Mouse (Mus musculus): Measurements from ENCODE around the gene Ttc23. TPM values are rescaled to one million over a fixed set of nuclear protein-coding genes. Genes with fewer than 3 reads are reported as not detected.

The Ttc23 gene
- polyA plus RNA-seq, 1 experiment from 2014 or later = 33.0 TPM

- Histone ChIP-seq H3K27ac (peak overlapping the region; percentile 68), H3K27me3 (replicated peaks) (no peaks in the 10 kb centered on the region), H3K4me1 (0 out of 2 replicates have a peak, but pooled peaks cover 3% of the 10 kb centered on the region), H3K4me3 (replicated peaks) (no peak overlapping the region), H3K4me2 (no peak overlapping the region), H3K9me3 (no peaks in the 10 kb centered on the region), H3K36me3 (0 out of 2 replicates have a peak, but pooled peaks cover 11% of the 10 kb centered on the region), H3K9ac (no peak overlapping the region)
- ATAC-seq (ENCODE audit: insufficient read depth, low FRiP score, low read depth) = 0 out of 2 replicates have a peak, but pooled peaks have one; percentile 41
- 57% methylated on average over 17 of the region's 17 CpGs for WGBS
Measured at GRCm38 (mm10) chr7:67701252-67701914, 54.2 kb downstream of the Ttc23 start.

- Histone ChIP-seq H3K4me3 (replicated peaks) (no peak overlapping the region), H3K27me3 (replicated peaks) (no peaks in the 10 kb centered on the region), H3K9ac (no peak overlapping the region), H3K4me1 (no peaks in the 10 kb centered on the region), H3K27ac (no peak overlapping the region), H3K36me3 (peaks cover 12% of the 10 kb centered on the region), H3K4me2 (no peak overlapping the region), H3K9me3 (no peaks in the 10 kb centered on the region)
- ATAC-seq (ENCODE audit: insufficient read depth, low FRiP score, low read depth) = no peak
- 85% methylated on average over 6 of the region's 6 CpGs for WGBS
Measured at GRCm38 (mm10) chr7:67708160-67708559, 61.0 kb downstream of the Ttc23 start.

GRCm38 (mm10) chr7:67710216-67710615 is 63.0 kb downstream of the Ttc23 start:
- Histone ChIP-seq H3K27ac (no peak overlapping the region), H3K9ac (no peak overlapping the region), H3K27me3 (replicated peaks) (no peaks in the 10 kb centered on the region), H3K4me2 (no peak overlapping the region), H3K36me3 (peaks cover 12% of the 10 kb centered on the region), H3K4me3 (replicated peaks) (no peak overlapping the region), H3K9me3 (no peaks in the 10 kb centered on the region), H3K4me1 (no peaks in the 10 kb centered on the region)
- ATAC-seq (ENCODE audit: insufficient read depth, low FRiP score, low read depth) = peak; percentile 71; the same call in 1 of the 2 replicates
- 34% methylated on average over 7 of the region's 7 CpGs for WGBS

GRCm38 (mm10) chr7:67713820-67714510 is 66.8 kb downstream of the Ttc23 start:
- H3K36me3 ChIP-seq = peaks cover 6% of the 10 kb centered on the region
- no peak overlapping the region for H3K4me2 ChIP-seq
- WGBS = 72% methylated on average over 19 of the region's 19 CpGs
- no peak overlapping the region for H3K9ac ChIP-seq
- H3K4me3 ChIP-seq (replicated peaks) = no peak overlapping the region
- H3K4me1 ChIP-seq = peaks cover 4% of the 10 kb centered on the region; the same call in 1 of the 2 replicates
- no peaks in the 10 kb centered on the region for H3K9me3 ChIP-seq
- no peak for ATAC-seq (ENCODE audit: insufficient read depth, low FRiP score, low read depth)
- no peak overlapping the region for H3K27ac ChIP-seq
- H3K27me3 ChIP-seq (replicated peaks) = no peaks in the 10 kb centered on the region

- no peak overlapping the region for H3K4me2 ChIP-seq
- no peak for ATAC-seq (ENCODE audit: insufficient read depth, low FRiP score, low read depth)
- no peaks in the 10 kb centered on the region for H3K27me3 ChIP-seq (replicated peaks)
- H3K4me3 ChIP-seq (replicated peaks) = no peak overlapping the region
- no peaks in the 10 kb centered on the region for H3K9me3 ChIP-seq
- H3K4me1 ChIP-seq = peaks cover 4% of the 10 kb centered on the region; the same call in 1 of the 2 replicates
- peaks cover 6% of the 10 kb centered on the region for H3K36me3 ChIP-seq
- no peak overlapping the region for H3K27ac ChIP-seq
- WGBS = 71% methylated on average over 7 of the region's 7 CpGs
- no peak overlapping the region for H3K9ac ChIP-seq
Measured at GRCm38 (mm10) chr7:67715176-67715575, 68.0 kb downstream of the Ttc23 start.

DNA sequence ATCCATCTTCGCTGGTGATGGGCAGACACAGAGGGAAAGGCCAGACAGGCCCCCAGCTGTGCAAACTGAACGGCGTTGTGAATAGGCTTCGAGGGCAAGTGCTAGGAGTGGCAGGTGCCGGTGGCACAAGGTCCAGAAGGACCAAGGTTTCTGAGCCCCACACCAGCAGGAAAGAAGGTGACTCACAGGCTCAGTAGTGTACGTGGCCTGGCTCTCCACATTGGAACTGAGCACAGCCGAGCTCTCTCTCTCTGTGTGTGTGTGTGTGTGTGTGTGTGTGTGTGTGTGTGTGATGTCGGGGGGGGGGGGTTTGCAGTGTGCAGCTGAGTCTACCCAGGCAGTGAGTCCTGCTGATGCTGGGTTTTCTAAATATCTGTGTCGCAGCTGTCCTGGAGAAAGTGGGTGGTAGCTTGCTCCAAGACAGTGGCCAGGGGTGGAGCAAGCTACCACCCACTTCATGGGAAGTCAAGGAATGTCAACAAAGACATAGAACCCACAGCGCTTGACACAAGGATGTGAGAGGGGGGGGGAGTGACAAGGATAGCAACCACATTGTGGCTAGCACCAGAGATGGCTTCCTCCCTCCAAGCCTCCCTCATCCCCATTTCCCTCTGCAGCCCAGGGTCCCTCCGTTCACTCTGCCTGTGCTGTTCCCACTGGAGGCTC is 69.1 kb downstream of the Ttc23 start:
- Histone ChIP-seq H3K4me2 (no peak overlapping the region), H3K27ac (no peak overlapping the region), H3K9ac (no peak overlapping the region), H3K9me3 (no peaks in the 10 kb centered on the region), H3K36me3 (peaks cover 6% of the 10 kb centered on the region), H3K4me1 (peaks cover 4% of the 10 kb centered on the region; the same call in 1 of the 2 replicates), H3K4me3 (replicated peaks) (no peak overlapping the region), H3K27me3 (replicated peaks) (no peaks in the 10 kb centered on the region)
- WGBS = 52% methylated on average over 10 of the region's 11 CpGs
- no peak; the same call in 1 of the 2 replicates for ATAC-seq (ENCODE audit: insufficient read depth, low FRiP score, low read depth)

DNA sequence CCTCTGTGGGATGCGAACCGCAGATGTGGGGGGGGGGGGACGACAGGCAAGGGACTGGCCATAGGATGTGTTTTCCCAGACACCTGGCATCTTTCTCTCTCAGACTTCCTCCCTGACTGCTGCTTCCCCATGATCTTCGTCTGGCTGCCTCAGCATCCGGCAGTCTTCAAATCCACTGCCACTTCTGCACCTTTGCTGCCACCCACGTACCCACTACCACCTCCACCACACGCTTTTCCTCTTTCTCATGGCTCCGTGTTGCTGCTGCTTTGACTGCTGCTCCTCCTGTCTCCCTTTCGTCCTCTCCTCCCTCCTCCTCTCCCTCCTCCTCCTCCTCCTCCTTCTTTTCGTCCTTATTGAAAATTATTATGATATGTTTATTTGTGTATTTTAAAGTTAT is 69.7 kb downstream of the Ttc23 start:
- no peak overlapping the region for H3K9ac ChIP-seq
- no peak for ATAC-seq (ENCODE audit: insufficient read depth, low FRiP score, low read depth)
- 81% methylated on average over 10 of the region's 10 CpGs for WGBS
- no peak overlapping the region for H3K27ac ChIP-seq
- H3K4me1 ChIP-seq = peaks cover 4% of the 10 kb centered on the region; the same call in 1 of the 2 replicates
- H3K4me3 ChIP-seq (replicated peaks) = no peak overlapping the region
- no peak overlapping the region for H3K4me2 ChIP-seq
- no peaks in the 10 kb centered on the region for H3K27me3 ChIP-seq (replicated peaks)
- peaks cover 2% of the 10 kb centered on the region for H3K36me3 ChIP-seq
- no peaks in the 10 kb centered on the region for H3K9me3 ChIP-seq

GRCm38 (mm10) chr7:67717520-67717919 is 70.3 kb downstream of the Ttc23 start:
- Histone ChIP-seq H3K27me3 (replicated peaks) (no peaks in the 10 kb centered on the region), H3K9me3 (no peaks in the 10 kb centered on the region), H3K4me3 (replicated peaks) (no peak overlapping the region), H3K4me2 (no peak overlapping the region), H3K36me3 (no peaks in the 10 kb centered on the region), H3K9ac (no peak overlapping the region), H3K4me1 (peaks cover 4% of the 10 kb centered on the region; the same call in 1 of the 2 replicates), H3K27ac (no peak overlapping the region)
- WGBS = 83% methylated on average over 3 of the region's 3 CpGs
- no peak for ATAC-seq (ENCODE audit: insufficient read depth, low FRiP score, low read depth)

DNA sequence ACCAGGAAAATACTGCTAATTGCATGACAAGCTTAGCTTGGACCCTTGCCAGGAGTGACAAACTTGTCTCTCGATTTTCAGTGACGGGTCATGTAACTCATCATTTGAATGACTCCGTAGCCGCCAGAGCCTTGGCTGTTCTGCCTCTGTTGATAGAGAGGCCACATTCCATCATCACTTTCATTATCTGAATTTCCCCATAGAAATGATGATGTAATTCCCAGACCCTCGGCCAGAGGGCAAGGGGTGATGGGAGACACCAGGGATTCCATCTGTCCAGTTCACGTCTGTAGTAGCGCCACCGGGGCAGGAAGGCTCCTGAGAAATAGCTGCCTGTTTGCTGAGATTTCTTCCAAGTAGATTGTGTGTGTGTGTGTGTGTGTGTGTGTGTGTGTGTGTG is 71.6 kb downstream of the Ttc23 start:
- ATAC-seq (ENCODE audit: insufficient read depth, low FRiP score, low read depth) = no peak
- no peak overlapping the region for H3K4me2 ChIP-seq
- peaks cover 4% of the 10 kb centered on the region; the same call in 1 of the 2 replicates for H3K4me1 ChIP-seq
- H3K36me3 ChIP-seq = no peaks in the 10 kb centered on the region
- 57% methylated on average over 8 of the region's 8 CpGs for WGBS
- H3K9ac ChIP-seq = no peak overlapping the region
- no peak overlapping the region for H3K27ac ChIP-seq
- no peaks in the 10 kb centered on the region for H3K27me3 ChIP-seq (replicated peaks)
- H3K4me3 ChIP-seq (replicated peaks) = no peak overlapping the region
- H3K9me3 ChIP-seq = no peaks in the 10 kb centered on the region

DNA sequence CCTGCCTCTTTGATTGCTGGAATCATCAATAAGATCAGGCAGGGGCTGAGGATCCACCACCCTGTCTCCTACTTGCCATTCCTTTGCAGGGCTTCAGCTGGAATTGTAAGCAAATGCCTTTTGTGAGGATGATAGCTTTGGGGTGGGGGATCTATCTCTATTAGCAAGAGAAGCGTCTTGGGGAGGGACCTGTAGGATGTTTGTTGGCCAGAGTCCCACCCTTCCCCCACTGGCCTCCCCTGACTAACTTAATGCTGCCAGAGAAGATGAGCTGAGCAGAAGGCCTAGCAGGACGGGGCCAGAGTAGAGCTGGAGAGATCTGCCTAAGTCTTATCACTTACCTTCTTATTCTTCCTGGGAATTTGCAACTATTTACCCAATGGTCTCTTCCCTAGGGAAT is 75.0 kb downstream of the Ttc23 start:
- Histone ChIP-seq H3K4me3 (replicated peaks) (no peak overlapping the region), H3K27ac (no peak overlapping the region), H3K27me3 (replicated peaks) (no peaks in the 10 kb centered on the region), H3K9me3 (no peaks in the 10 kb centered on the region), H3K4me1 (no peaks in the 10 kb centered on the region), H3K9ac (no peak overlapping the region), H3K36me3 (no peaks in the 10 kb centered on the region), H3K4me2 (no peak overlapping the region)
- 51% methylated on average over 2 of the region's 2 CpGs for WGBS
- no peak for ATAC-seq (ENCODE audit: insufficient read depth, low FRiP score, low read depth)

GRCm38 (mm10) chr7:67724536-67724935 is 77.3 kb downstream of the Ttc23 start:
- Histone ChIP-seq H3K4me2 (no peak overlapping the region), H3K9me3 (no peaks in the 10 kb centered on the region), H3K36me3 (peaks cover 12% of the 10 kb centered on the region), H3K27me3 (replicated peaks) (no peaks in the 10 kb centered on the region), H3K27ac (no peak overlapping the region), H3K4me3 (replicated peaks) (no peak overlapping the region), H3K9ac (no peak overlapping the region), H3K4me1 (no peaks in the 10 kb centered on the region)
- WGBS = 76% methylated on average over 4 of the region's 4 CpGs
- no peak for ATAC-seq (ENCODE audit: insufficient read depth, low FRiP score, low read depth)

DNA sequence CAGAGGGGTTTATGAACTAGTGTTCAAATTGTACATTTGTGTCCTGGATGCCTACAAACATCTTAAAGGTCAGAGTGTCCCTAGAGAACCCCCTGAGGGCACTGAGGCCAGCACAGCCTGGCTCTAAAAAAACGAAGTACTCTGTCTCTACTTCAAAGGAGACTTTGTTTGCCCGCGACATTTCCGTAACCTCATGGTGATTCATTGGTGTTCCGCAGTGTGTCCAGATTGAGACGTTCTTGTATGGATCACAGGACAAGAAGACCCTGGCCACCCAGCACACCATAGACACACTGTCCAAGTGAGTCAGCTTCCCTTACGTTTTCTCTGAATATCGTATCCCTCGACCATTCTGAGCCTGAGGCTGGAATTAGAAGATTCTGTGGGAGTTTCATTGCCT is 77.8 kb downstream of the Ttc23 start:
- H3K9me3 ChIP-seq = no peaks in the 10 kb centered on the region
- H3K4me3 ChIP-seq (replicated peaks) = no peak overlapping the region
- peaks cover 12% of the 10 kb centered on the region for H3K36me3 ChIP-seq
- H3K27me3 ChIP-seq (replicated peaks) = no peaks in the 10 kb centered on the region
- H3K4me1 ChIP-seq = no peaks in the 10 kb centered on the region
- ATAC-seq (ENCODE audit: insufficient read depth, low FRiP score, low read depth) = no peak
- no peak overlapping the region for H3K27ac ChIP-seq
- H3K9ac ChIP-seq = no peak overlapping the region
- H3K4me2 ChIP-seq = no peak overlapping the region
- 75% methylated on average over 9 of the region's 9 CpGs for WGBS

All from stomach, embryonic 15.5 days (tissue).